Mouse (Mus musculus) stomach, embryonic 14.5 days (tissue): ENCODE measurements around the gene Prickle3. TPM values are rescaled to one million over a fixed set of nuclear protein-coding genes. Genes with fewer than 3 reads are reported as not detected.

Experiments
- ATAC-seq: fragments of 200-750 bp; cut with Nextera tagmentation; 2 replicates; pipeline ENCODE4 v1.8.0; 2017; ENCODE audit warnings: low read depth, moderate TSS enrichment; ENCODE audit not compliant: insufficient number of reproducible peaks, insufficient read depth, low FRiP score
- H3K27ac ChIP-seq: fragments of 300-500 bp; sonication (generic); 2 replicates; pipeline ENCODE4 v1.5.1; 2014; ENCODE audit warnings: mild to moderate bottlenecking, low read length, moderate library complexity, mixed read lengths
- H3K27me3 ChIP-seq: fragments of 300-500 bp; sonication (generic); 2 replicates; pipeline ENCODE4 v1.6.1; 2014; ENCODE audit warnings: low read length, control low read depth, mixed read lengths; ENCODE audit not compliant: control insufficient read depth, insufficient read depth
- H3K36me3 ChIP-seq: fragments of 300-500 bp; sonication (generic); 2 replicates; pipeline ENCODE4 v1.6.1; 2014; ENCODE audit warnings: mild to moderate bottlenecking, control low read depth, low read length, moderate library complexity, mixed read lengths; ENCODE audit not compliant: control insufficient read depth, insufficient read depth
- H3K4me1 ChIP-seq: fragments of 300-500 bp; sonication (generic); 2 replicates; pipeline ENCODE4 v1.6.1; 2014; ENCODE audit warnings: low read length, control low read depth, mixed read lengths; ENCODE audit not compliant: control insufficient read depth, insufficient read depth
- H3K4me2 ChIP-seq: fragments of 300-500 bp; sonication (generic); replicated peaks from 2 replicates; pipeline ENCODE4 v1.6.1; 2014; ENCODE audit warnings: low read depth, low read length, control low read depth
- H3K4me3 ChIP-seq: fragments of 300-500 bp; sonication (generic); 2 replicates; pipeline ENCODE4 v1.5.1; 2014; ENCODE audit warnings: low read depth, low read length, control low read depth
- H3K9ac ChIP-seq: fragments of 300-500 bp; sonication (generic); replicated peaks from 2 replicates; pipeline ENCODE4 v1.6.1; 2014; ENCODE audit warnings: low read depth, mild to moderate bottlenecking, control low read depth, low read length, moderate library complexity, mixed read lengths
- H3K9me3 ChIP-seq: fragments of 300-500 bp; sonication (generic); 2 replicates; pipeline ENCODE4 v1.6.1; 2016; ENCODE audit warnings: low read depth, low read length, control low read depth; ENCODE audit not compliant: control insufficient read depth
- WGBS: fragments of 180-500 bp; shearing (Covaris S2); extraction: QIAGEN DNeasy Blood & Tissue Kit; methylation state at CpG from one replicate; pipeline ENCODE4 v1.1.7; 2014; 5-methylcytosine and 5-hydroxymethylcytosine counted together
- polyA plus RNA-seq: library from polyadenylated mRNA; unstranded; fragments of >200 nt; fragmentation: Nextera tagmentation; extraction: Ambion mirVana; gene quantifications from 2 replicates; pipeline ENCODE4 v1.2.1, GENCODE M21; 2014

The Prickle3 gene
- 11.1 and 12.0 TPM in 2 replicates for polyA plus RNA-seq

DNA sequence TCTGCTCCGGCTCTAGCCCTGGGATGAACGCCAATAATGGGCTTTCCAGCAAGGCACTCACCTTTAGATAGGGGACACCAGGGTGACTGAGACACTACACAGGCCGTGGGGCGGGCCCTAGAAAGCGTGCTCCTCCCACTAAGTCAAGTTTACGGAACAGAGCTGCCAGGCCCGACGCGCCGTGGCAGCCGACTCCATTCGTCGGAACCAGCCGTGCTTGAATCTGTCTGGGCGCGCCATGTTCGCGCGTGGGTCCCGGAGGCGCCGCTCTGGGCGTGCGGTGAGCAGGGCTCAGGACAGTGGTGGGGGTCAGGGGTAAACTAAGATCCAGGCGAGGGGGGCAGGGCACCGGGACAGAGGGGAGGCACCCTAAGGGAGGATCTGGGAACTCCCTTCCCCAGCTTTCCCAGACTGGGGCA lies at the start of gene Prickle3:
Gene Prickle3, plus strand, starts transcription at position 40 of the 419 bp plus-strand sequence.
- peak; percentile 36; the same call in 1 of the 2 replicates for ATAC-seq
- Histone ChIP-seq H3K9ac (peak within 1 kb of the TSS; percentile 38), H3K27me3 (no peaks in the 10 kb centered on the region), H3K27ac (peak within 1 kb of the TSS; percentile 78), H3K4me2 (peak within 1 kb of the TSS; percentile 45), H3K4me1 (peaks cover 2% of the 10 kb centered on the region; the same call in 1 of the 2 replicates), H3K9me3 (no peaks in the 10 kb centered on the region), H3K36me3 (no peaks in the 10 kb centered on the region), H3K4me3 (peak within 1 kb of the TSS; percentile 40)
- 21% methylated on average over 26 of the region's 26 CpGs for WGBS

DNA sequence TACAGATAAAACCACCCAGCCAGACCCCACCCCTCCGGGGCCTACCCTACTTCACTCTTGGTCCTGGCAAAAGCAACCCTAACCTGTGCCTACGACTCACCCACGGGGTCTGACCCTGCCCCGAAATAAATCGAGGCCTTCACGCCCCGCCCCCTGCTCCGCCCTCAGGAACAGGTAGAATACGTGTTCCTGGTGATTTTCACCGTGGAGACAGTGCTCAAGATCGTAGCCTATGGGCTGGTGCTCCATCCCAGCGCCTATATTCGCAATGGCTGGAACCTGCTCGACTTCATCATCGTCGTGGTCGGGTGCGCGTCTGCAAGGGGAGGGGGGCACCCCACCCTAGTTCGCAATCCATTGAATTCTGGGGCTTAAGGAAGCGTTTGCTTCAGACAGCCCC lies 47.0 kb upstream of the Prickle3 start:
- Histone ChIP-seq H3K9me3 (no peaks in the 10 kb centered on the region), H3K27ac (no peak overlapping the region), H3K4me3 (peak overlapping the region; percentile 27; the same call in 1 of the 2 replicates), H3K4me2 (peak overlapping the region; percentile 66), H3K4me1 (no peaks in the 10 kb centered on the region), H3K9ac (no peak overlapping the region), H3K27me3 (no peaks in the 10 kb centered on the region), H3K36me3 (no peaks in the 10 kb centered on the region)
- no peak for ATAC-seq
- 21% methylated on average over 19 of the region's 21 CpGs for WGBS

DNA sequence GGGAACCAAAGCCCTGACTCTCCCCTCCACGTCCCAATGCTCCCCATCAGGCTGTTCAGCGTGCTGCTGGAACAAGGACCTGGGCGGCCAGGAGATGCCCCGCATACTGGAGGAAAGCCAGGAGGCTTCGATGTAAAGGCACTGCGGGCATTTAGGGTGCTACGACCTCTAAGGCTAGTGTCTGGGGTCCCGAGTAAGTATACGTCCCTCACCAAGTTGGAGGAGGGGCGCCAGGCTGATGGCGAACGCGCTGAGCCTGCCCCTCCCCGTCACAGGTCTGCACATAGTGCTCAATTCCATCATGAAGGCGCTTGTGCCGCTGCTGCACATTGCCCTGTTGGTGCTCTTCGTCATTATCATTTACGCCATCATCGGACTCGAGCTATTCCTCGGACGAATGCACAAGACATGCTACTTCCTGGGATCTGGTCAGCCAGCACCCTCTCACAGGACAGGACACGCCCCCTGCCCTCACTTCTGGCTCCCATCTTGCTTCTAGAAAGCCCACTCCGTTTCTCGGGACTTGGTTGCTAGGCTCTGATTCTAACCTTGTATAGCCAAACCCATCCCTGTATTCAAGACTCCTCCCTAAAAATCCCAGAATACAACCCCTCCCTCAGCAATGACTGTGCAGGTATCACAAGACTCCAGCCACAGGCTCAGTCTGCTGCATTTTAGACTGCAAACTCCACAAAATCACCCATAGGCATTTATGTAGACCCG lies 46.4 kb upstream of the Prickle3 start:
- 23% methylated on average over 26 of the region's 26 CpGs for WGBS
- Histone ChIP-seq H3K27ac (no peak overlapping the region), H3K4me2 (peak overlapping the region; percentile 66), H3K4me1 (no peaks in the 10 kb centered on the region), H3K9ac (no peak overlapping the region), H3K9me3 (no peaks in the 10 kb centered on the region), H3K27me3 (no peaks in the 10 kb centered on the region), H3K4me3 (peak overlapping the region; percentile 27), H3K36me3 (no peaks in the 10 kb centered on the region)
- no peak for ATAC-seq

DNA sequence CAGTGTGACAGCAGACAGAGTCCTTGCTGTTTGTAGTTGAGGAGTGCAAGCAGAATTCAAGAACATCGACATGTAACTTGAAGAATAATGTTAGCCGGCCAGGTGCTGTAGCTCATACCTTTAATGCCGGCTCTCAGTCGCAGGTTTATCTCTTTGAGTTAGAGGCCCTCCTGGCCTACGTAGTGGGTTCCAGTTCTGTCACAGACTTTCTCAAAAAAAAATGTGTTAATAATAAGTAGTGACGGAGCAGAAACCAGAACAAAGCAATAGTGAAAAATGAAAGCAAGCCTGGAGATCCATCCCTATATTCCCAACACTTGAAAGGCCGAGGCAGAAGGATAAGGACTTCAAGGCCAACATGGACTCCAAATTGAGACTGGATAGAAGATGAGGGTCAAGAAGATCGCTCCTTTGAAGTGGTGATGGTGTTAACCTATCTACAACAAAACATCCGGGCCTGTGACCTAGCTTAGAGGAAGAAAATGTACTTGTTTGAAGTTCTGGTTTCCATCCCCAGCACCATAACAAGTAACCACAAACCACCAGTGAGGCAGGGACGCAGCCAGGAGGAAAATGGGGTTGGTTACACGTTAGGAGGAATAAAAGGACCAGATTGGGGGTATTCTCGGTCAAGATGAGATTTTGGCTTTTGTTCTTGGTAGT lies 39.0 kb upstream of the Prickle3 start:
- no peak for ATAC-seq
- no peaks in the 10 kb centered on the region for H3K27me3 ChIP-seq
- H3K36me3 ChIP-seq, result no peaks in the 10 kb centered on the region
- no peak overlapping the region for H3K27ac ChIP-seq
- WGBS, result 75% methylated on average over 12 of the region's 12 CpGs
- no peaks in the 10 kb centered on the region for H3K4me1 ChIP-seq
- H3K4me3 ChIP-seq, result no peak overlapping the region
- no peaks in the 10 kb centered on the region for H3K9me3 ChIP-seq
- no peak overlapping the region for H3K4me2 ChIP-seq
- no peak overlapping the region for H3K9ac ChIP-seq

DNA sequence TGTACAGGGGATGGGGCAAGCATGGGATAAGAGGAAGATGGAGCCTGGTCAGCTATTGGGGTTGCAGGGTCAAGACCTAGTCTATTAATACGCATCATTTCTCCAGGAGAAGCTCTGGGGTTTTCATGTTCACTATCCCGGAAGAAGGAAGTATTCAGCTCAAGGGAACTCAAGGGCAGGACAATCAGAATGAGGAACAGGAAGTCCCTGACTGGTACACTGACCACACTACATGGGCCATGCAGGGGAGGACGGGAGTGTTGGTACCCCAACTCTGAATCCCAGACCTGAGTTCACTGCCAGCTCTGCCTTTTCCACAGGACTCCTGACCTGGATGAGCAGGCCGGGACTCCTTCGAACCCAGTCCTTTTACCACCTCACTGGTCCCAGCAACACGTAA lies 24.5 kb upstream of the Prickle3 start:
- no peaks in the 10 kb centered on the region for H3K27me3 ChIP-seq
- ATAC-seq, result no peak

DNA sequence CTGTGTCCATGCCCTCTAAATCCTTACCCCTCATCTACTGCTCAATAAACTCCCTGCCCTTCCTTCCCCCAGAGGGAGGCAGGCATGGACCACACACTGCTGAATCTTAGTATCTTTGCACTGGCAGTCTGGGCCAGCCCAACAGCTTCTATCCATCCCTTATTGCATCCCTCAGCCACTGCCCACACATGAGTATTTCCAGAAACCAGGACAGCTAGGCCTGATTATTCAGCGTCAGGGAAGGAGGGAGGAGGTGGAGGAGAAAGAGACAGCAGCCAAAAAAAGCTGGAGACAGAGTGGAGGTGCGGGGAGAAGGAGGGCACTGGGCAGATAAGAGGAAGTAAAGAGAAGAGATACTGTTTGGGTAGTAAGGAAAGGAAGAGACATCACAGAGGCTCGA lies 22.0 kb upstream of the Prickle3 start:
- Histone ChIP-seq H3K4me3 (no peak overlapping the region), H3K27me3 (no peaks in the 10 kb centered on the region), H3K4me2 (no peak overlapping the region), H3K36me3 (no peaks in the 10 kb centered on the region), H3K9me3 (no peaks in the 10 kb centered on the region), H3K4me1 (no peaks in the 10 kb centered on the region), H3K9ac (no peak overlapping the region), H3K27ac (no peak overlapping the region)
- ATAC-seq, result no peak
- WGBS, result 80% methylated on average over 3 of the region's 3 CpGs

More for the DNA sequence above, 24.5 kb upstream of the Prickle3 start:
- no peaks in the 10 kb centered on the region for H3K4me1 ChIP-seq
- WGBS, result 83% methylated on average over 6 of the region's 6 CpGs
- H3K27ac ChIP-seq, result no peak overlapping the region
- no peaks in the 10 kb centered on the region for H3K36me3 ChIP-seq
- no peaks in the 10 kb centered on the region for H3K9me3 ChIP-seq
- no peak overlapping the region for H3K4me3 ChIP-seq
- no peak overlapping the region for H3K4me2 ChIP-seq
- no peak overlapping the region for H3K9ac ChIP-seq

DNA sequence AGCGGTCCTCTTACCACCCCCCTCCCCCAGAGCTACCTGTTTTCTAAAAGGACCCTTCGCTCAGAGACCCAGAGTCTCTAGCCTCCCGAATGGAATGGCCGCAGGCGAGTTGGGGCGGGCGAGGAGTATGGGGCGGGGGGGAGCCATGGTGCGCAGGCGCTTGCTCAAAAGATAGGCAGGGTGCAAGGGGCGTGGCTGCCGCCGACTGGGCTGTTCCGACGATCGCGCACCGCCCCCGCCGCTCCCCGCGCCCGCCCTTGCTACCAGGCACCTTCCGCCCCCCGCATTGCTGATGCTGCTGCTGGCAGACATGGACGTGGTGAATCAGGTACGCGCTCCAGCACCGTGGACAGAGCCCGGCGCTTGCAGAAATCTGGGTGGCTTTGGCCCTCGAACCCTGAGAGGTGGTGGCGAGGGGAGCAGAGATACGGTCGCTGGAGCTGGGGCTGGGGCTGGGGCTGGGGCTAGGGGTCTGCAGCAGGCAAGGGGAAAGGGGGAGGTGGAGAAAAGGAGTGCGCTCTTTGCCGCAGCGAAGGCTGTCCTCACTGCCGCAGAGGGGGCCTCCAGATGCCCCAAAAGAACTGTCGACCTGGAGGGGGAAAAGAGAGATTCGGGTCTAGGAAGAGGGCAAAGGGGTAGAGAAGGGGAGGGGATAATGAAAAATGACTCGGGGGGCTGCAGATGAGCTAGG lies 18.5 kb upstream of the Prickle3 start, which contains the start of gene Syp:
Gene Syp, plus strand, starts transcription at position 71 of the 691 bp plus-strand sequence.
- 17% methylated on average over 42 of the region's 42 CpGs for WGBS
- peak; percentile 81 for ATAC-seq

DNA sequence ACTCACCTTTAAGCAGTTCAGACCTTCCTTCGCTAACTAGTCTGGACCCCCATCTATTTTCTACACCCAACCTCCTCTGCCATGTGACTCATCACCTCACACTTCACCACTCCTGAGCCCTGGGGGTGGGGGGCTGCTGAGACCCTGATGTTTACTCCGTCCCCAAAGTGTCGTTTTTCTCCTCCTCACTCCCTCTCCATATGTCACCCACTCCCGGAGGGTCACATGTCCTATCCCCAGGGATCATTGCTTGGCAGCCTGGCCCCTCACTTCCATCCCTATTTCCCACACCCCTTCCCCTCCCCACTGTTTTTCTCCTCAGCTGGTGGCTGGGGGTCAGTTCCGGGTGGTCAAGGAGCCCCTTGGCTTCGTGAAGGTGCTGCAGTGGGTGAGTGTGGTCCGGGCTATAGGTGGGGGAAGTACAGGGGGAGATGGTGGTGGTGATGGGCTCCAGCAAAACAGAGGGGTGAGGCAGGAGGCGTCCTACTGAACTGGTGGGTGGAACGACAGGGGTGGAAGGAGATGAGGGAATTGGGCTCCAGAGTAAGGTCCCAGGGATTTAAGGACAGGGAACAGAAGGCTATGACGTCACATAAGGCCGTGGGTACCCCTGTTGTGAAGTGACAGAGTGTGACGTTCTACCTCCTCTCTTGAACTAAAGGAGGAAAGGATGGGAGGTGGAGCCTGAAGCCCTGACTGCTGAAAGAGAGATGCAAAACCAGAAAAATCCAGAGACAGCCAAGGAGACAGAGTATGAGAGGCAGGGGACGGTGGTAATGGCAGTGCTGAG lies 17.3 kb upstream of the Prickle3 start:
- H3K4me2 ChIP-seq, result no peak overlapping the region
- no peak overlapping the region for H3K27ac ChIP-seq
- 19% methylated on average over 13 of the region's 13 CpGs for WGBS

More for the DNA sequence above, 18.5 kb upstream of the Prickle3 start, which contains the start of gene Syp:
- H3K9me3 ChIP-seq, result no peaks in the 10 kb centered on the region
- H3K36me3 ChIP-seq, result no peaks in the 10 kb centered on the region
- peak within 1 kb of the TSS; percentile 37 for H3K4me2 ChIP-seq
- no peaks in the 10 kb centered on the region for H3K4me1 ChIP-seq
- no peak within 1 kb of the TSS for H3K27ac ChIP-seq
- H3K4me3 ChIP-seq, result peak within 1 kb of the TSS; percentile 25
- no peak within 1 kb of the TSS for H3K9ac ChIP-seq
- no peaks in the 10 kb centered on the region for H3K27me3 ChIP-seq

More for the DNA sequence above, 17.3 kb upstream of the Prickle3 start:
- no peaks in the 10 kb centered on the region for H3K4me1 ChIP-seq
- no peak for ATAC-seq
- H3K36me3 ChIP-seq, result no peaks in the 10 kb centered on the region
- H3K27me3 ChIP-seq, result no peaks in the 10 kb centered on the region
- H3K9ac ChIP-seq, result no peak overlapping the region
- no peak overlapping the region for H3K4me3 ChIP-seq
- H3K9me3 ChIP-seq, result no peaks in the 10 kb centered on the region
